Mouse (Mus musculus): ENCODE measurements around the gene Ampd2.

DNA sequence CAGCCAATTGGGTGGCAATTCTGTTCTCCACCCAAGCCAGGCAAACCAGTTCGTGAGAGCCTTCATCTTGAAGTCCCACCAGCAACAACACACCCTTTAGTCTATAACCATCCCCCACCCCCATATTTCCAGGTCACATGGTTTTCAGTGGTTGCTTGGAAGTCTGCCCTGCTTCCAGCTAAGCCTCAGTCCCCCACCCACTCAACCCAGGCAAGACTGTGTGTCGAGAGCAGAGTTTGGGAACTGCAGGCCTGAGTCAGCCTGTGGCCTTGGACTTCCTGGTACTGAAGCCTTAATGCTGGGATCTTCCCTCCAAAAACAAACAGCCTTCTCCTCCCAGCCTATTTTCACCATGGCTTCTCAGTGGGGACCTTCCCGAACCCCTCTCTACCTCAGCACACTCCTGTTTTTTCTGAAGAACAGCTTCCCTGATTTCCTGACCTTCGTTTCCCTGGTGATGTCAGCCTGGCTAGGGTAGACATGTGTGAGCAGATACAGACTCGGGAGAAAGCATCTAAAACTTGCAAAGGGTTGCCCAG is 2.5 kb upstream of the Ampd2 start:
- TF ChIP-seq CTCF (IDR thresholded peaks at IDR 0.05; ENCODE audit: low read depth) (no peak), EP300 (IDR thresholded peaks at IDR 0.05; ENCODE audit: low read depth) (no peak)

Data from liver, embryonic 14.5 days (tissue).